Mouse (Mus musculus) liver, postnatal 0 days (tissue): ENCODE measurements around the gene Rrp15. TPM values are rescaled to one million over a fixed set of nuclear protein-coding genes. Genes with fewer than 3 reads are reported as not detected.

Experiments used
- ATAC-seq: fragments of 200-750 bp; cut with Nextera tagmentation; 2 replicates; pipeline ENCODE4 v1.8.0; 2017; ENCODE audit warnings: mild to moderate bottlenecking, moderate library complexity
- DNase-seq: peaks from one replicate; pipeline ENCODE4 v3.0.0-alpha.2; 2016
- H3K27ac ChIP-seq: fragments of 300-500 bp; sonication (generic); 2 replicates; pipeline ENCODE4 v1.5.1; 2014; ENCODE audit warnings: antibody characterized with exemption, moderate library complexity, mild to moderate bottlenecking, low read depth
- H3K27me3 ChIP-seq: fragments of 300-500 bp; sonication (generic); 2 replicates; pipeline ENCODE4 v1.6.1; 2014; ENCODE audit warnings: low read length, control low read depth, mixed read lengths; ENCODE audit not compliant: insufficient read depth
- H3K36me3 ChIP-seq: fragments of 300-500 bp; sonication (generic); replicated peaks from 2 replicates; pipeline ENCODE4 v1.6.1; 2014; ENCODE audit warnings: mild to moderate bottlenecking, control low read depth, low read length, moderate library complexity, mixed read lengths; ENCODE audit not compliant: insufficient read depth
- H3K4me1 ChIP-seq: fragments of 300-500 bp; sonication (generic); 2 replicates; pipeline ENCODE4 v1.6.1; 2014; ENCODE audit warnings: antibody characterized with exemption, mild to moderate bottlenecking, control low read depth; ENCODE audit not compliant: insufficient read depth
- H3K4me2 ChIP-seq: fragments of 300-500 bp; sonication (generic); 2 replicates; pipeline ENCODE4 v1.6.1; 2014; ENCODE audit warnings: low read depth, mild to moderate bottlenecking, low read length, moderate library complexity, mixed read lengths
- H3K4me3 ChIP-seq: fragments of 300-500 bp; sonication (generic); 2 replicates; pipeline ENCODE4 v1.5.1; 2014; ENCODE audit warnings: low read depth, low read length
- H3K9ac ChIP-seq: fragments of 300-500 bp; sonication (generic); replicated peaks from 2 replicates; pipeline ENCODE4 v1.6.1; 2014; ENCODE audit warnings: mild to moderate bottlenecking, moderate library complexity
- H3K9me3 ChIP-seq: fragments of 300-500 bp; sonication (generic); 2 replicates; pipeline ENCODE4 v1.6.1; 2016; ENCODE audit warnings: mild to moderate bottlenecking, control low read depth, low read length, mixed read lengths
- CTCF ChIP-seq: sonication (generic); IDR thresholded peaks from 2 replicates; pipeline ENCODE4 v1.5.1; 2016; ENCODE audit warnings: antibody characterized with exemption, low read depth
- EP300 ChIP-seq: IDR thresholded peaks from 2 replicates; pipeline ENCODE4 v1.6.1; 2016; ENCODE audit warnings: antibody characterized with exemption, low read depth, mild to moderate bottlenecking
- WGBS: fragments of 180-500 bp; shearing (Covaris S2); extraction: QIAGEN DNeasy Blood & Tissue Kit; methylation state at CpG from one replicate; pipeline ENCODE4 v1.1.7; 2014; ENCODE audit not compliant: insufficient replicate concordance; 5-methylcytosine and 5-hydroxymethylcytosine counted together
- polyA plus RNA-seq: library from polyadenylated mRNA; unstranded; fragments of >200 nt; fragmentation: Nextera tagmentation; extraction: Ambion mirVana; gene quantifications from 2 replicates; pipeline ENCODE4 v1.2.1, GENCODE M21; 2015

The Rrp15 gene
- polyA plus RNA-seq, 1 experiment from 2014 or later = 22.4 TPM

DNA sequence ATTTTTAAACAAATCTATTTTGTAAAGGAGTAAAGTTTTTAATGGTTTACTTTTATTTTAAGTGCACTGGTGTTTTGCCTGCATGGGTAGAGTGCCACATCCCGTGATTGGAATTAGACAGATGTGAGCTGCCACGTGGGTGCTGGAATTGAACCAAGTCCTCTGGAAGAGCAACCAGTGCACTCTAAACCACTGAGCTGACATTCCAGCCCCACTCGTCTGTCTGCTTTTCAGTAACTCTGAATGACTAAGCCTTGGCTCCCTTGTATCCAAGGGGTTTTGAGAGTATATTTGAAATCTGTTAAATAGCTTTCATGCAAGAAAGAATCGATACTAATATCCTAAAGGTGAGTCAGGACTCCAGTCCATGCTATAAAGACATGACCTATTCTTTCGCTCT is 30.3 kb downstream of the Rrp15 start:
- no peaks in the 10 kb centered on the region for H3K9me3 ChIP-seq
- H3K36me3 ChIP-seq = peaks cover 8% of the 10 kb centered on the region
- H3K27ac ChIP-seq = no peak overlapping the region
- H3K4me2 ChIP-seq = no peak overlapping the region
- no peaks in the 10 kb centered on the region for H3K27me3 ChIP-seq
- 79% methylated on average over 5 of the region's 5 CpGs for WGBS
- no peak overlapping the region for H3K4me3 ChIP-seq
- no peaks in the 10 kb centered on the region for H3K4me1 ChIP-seq
- DNase-seq (no peak), ATAC-seq (no peak)
- TF ChIP-seq CTCF (no peak), EP300 (no peak)
- no peak overlapping the region for H3K9ac ChIP-seq

DNA sequence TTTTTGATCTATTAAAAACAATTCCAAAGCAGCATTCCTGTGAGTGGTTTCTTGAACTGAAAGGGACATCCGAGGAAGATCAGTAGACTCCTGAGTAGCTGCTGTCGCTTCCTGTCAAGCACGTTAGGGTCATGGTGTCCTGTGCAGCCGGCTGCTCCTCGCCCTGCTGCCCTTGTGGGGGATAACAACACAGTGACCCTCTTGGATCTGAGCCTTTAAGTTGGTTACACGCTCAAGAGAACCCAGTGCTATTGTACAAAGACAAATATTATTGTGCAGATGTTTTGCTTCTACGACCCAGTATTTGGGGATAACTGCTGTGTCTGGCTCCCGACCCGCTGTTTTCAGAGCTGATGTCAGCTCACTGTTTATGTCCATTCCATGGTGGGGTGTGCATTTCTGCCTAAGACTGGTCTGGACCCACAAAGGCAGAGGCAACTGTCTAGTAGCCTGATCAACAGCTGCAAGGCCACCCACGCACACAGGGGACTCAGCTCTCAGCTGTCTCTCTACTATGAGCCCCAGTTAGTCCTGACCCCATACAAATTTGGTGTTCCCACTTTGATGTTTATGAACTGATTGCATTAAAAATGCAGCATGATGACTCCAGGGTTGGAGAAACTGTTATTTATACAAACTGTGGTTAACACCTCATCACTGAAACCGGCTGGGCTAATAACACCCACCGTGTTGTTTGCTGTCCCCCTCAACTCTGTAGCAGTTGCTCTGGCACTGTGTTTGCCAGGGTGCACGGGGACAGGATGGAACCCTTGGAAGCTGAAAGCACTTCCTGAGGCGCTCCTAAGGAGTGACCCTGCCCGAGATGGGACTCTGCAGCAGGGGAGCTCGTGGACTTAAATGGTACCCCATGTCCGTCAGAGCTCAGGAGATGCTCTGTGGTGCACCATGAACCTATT is 33.9 kb downstream of the Rrp15 start:
- H3K36me3 ChIP-seq = no peaks in the 10 kb centered on the region; the same call in 1 of the 2 replicates
- H3K4me2 ChIP-seq = no peak overlapping the region
- DNase-seq (no peak), ATAC-seq (no peak)
- no peak overlapping the region for H3K27ac ChIP-seq
- H3K9ac ChIP-seq = no peak overlapping the region
- no peaks in the 10 kb centered on the region for H3K27me3 ChIP-seq
- no peaks in the 10 kb centered on the region for H3K4me1 ChIP-seq
- TF ChIP-seq EP300 (no peak), CTCF (no peak)
- H3K9me3 ChIP-seq = no peaks in the 10 kb centered on the region
- no peak overlapping the region for H3K4me3 ChIP-seq
- 81% methylated on average over 17 of the region's 17 CpGs for WGBS

DNA sequence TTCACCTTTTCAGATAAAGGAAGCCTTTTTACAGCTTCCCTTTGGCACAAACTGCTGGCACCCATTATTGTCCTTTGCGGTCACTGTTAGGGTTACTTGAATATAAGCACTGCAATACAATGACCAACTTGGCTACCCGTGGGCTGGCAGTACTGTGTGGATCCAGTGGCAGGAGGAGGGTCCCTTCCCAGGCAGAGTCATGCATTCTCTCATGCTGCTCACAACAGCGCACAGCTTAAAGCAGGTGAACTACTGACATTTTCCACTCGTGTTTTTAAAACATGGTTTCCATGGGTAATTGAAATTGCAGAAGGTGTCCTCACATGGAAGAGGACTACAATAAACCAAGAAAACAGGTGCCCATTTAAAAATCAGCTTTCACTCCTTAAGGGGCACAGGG is 34.9 kb downstream of the Rrp15 start:
- H3K4me2 ChIP-seq = no peak overlapping the region
- H3K9me3 ChIP-seq = no peaks in the 10 kb centered on the region
- DNase-seq (no peak), ATAC-seq (no peak)
- no peaks in the 10 kb centered on the region for H3K36me3 ChIP-seq
- H3K9ac ChIP-seq = no peak overlapping the region
- 74% methylated on average over 4 of the region's 4 CpGs for WGBS
- H3K27me3 ChIP-seq = no peaks in the 10 kb centered on the region
- no peak overlapping the region for H3K4me3 ChIP-seq
- TF ChIP-seq CTCF (no peak), EP300 (no peak)
- H3K27ac ChIP-seq = no peak overlapping the region
- H3K4me1 ChIP-seq = no peaks in the 10 kb centered on the region

DNA sequence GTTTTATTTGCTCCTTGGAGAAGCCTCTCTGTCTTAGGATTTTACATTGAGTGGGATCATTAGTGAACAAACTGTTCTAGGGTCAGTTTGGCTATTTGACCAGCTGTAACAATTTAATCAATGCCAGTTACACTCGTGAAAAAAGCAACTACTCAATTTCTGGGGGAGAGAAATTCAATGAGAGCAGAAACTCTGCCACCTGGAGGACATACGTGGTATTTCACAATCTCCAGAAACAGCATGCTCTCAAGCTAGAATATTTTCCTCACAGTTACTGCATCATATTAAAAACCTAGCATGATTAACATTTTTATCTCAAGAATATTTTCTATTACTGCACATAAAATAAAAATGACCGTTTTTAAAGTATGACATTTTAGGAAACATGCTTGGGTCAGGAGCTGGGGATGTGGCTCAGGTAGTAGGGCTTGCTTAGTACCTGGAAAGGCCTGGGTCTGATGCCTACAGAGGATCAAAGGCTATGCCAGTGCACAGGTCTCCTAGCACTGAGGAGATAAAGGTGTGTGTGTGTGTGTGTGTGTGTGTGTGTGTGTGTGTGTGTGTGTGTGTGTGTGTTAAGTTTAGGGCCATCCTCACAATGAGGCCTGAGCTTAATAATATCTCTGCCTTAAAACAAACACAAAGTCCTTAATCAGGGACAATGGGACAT is 36.2 kb downstream of the Rrp15 start:
- 4% methylated on average over 3 of the region's 3 CpGs for WGBS
- ATAC-seq (no peak), DNase-seq (peak; percentile 31)
- TF ChIP-seq EP300 (no peak), CTCF (peak; percentile 79)
- Histone ChIP-seq H3K36me3 (no peaks in the 10 kb centered on the region), H3K4me1 (no peaks in the 10 kb centered on the region), H3K27ac (no peak overlapping the region), H3K4me2 (no peak overlapping the region), H3K9ac (no peak overlapping the region), H3K27me3 (no peaks in the 10 kb centered on the region), H3K9me3 (no peaks in the 10 kb centered on the region), H3K4me3 (no peak overlapping the region)

DNA sequence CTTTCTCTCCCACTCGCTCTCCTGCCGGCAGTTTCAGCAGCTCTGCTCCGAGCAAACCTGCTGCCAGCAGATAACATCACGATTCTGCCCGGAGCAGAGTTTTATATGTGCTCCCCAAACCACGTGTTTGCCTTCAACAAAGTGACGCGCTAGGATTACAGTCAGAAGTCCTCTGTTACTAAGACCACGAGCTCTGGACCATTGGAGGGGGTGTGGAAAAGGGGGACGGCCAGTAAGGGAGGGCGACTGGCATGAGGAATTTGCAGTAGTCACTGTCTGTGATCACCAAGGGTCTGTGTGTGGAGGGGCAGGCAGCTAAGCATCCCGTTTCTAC is 43.3 kb downstream of the Rrp15 start, which contains the start of gene Tgfb2:
TSS of gene Tgfb2 (minus strand) at position 75 of the 334 bp plus-strand sequence.
- H3K4me1 ChIP-seq = peaks cover 11% of the 10 kb centered on the region; the same call in 1 of the 2 replicates
- peak within 1 kb of the TSS; percentile 87 for H3K4me2 ChIP-seq
- H3K4me3 ChIP-seq = peak within 1 kb of the TSS; percentile 58
- TF ChIP-seq CTCF (no peak), EP300 (no peak)
- peak within 1 kb of the TSS; percentile 51 for H3K9ac ChIP-seq
- WGBS = 5% methylated on average over 12 of the region's 12 CpGs
- no peaks in the 10 kb centered on the region for H3K36me3 ChIP-seq
- no peaks in the 10 kb centered on the region for H3K9me3 ChIP-seq
- no peak for ATAC-seq
- no peak within 1 kb of the TSS for H3K27ac ChIP-seq
- H3K27me3 ChIP-seq = peaks cover 29% of the 10 kb centered on the region
- DNase-seq = no peak

DNA sequence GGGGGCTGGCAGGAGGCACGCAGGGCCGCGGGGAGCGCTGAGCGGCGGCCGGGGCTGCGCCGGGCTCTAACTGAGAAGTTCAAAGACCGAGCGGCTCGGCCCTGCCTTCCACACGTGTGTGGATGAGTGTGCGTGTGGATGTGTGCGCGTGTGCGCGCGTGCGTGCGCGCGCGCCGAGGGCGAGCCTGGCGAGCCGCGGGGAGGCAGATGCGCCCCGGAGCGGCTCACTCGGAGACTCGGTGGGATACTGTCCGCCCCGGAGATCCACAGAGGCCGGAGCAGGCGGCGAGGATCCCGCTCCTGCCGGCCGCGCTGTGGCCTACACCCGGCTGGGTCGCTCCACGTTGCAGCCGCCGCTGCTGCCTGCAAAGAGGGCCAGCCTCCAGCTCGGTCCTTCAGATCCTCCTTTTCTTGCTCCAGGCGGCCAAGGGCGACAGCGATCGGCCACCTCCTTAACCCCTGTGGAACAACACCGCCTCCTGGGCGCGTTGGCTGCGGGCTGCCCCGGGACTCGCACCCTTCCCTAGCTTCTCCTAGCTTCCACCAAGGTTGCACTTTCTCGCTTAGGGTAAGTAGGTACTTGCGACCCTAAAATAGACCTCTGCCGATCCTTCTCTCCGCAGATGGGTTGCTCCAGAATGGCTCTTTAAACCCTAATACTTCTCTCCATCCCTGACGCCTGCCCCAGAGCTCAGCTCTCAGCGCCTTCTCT is 43.8 kb downstream of the Rrp15 start:
- WGBS = 1% methylated on average over 34 of the region's 65 CpGs
- Histone ChIP-seq H3K9me3 (no peaks in the 10 kb centered on the region), H3K4me1 (peaks cover 11% of the 10 kb centered on the region; the same call in 1 of the 2 replicates), H3K36me3 (no peaks in the 10 kb centered on the region), H3K27me3 (peaks cover 29% of the 10 kb centered on the region), H3K9ac (peak overlapping the region; percentile 51), H3K27ac (no peak overlapping the region), H3K4me2 (peak overlapping the region; percentile 87), H3K4me3 (peak overlapping the region; percentile 58)
- peak; percentile 78 for ATAC-seq
- TF ChIP-seq EP300 = no peak
- TF ChIP-seq CTCF = 0 out of 2 replicates have a peak, but pooled peaks have one; percentile 20
- DNase-seq = peak; percentile 66
